Mouse (Mus musculus) C2C12 (cell line): ENCODE measurements at regions not wholly inside any gene's neighbourhood (a gene's known extent, or its start where the extent isn't known, plus 50 kb on each side); places are given as distances from the start of the nearest gene placed in this dataset.

Source experiments
- CEBPB ChIP-seq: IDR thresholded peaks from one replicate; pipeline ENCODE4 v1.6.1; 2011; ENCODE audit warnings: low read depth, mild to moderate bottlenecking, control low read depth, moderate library complexity
- CTCF ChIP-seq: IDR thresholded peaks from one replicate; pipeline ENCODE4 v1.5.1; 2011; ENCODE audit not compliant: control insufficient read depth, insufficient read depth, insufficient read length
- MAX ChIP-seq: IDR thresholded peaks from one replicate; pipeline ENCODE4 v1.6.1; 2011; ENCODE audit warnings: mild to moderate bottlenecking, control low read depth
- MYOD1 ChIP-seq: IDR thresholded peaks from one replicate; pipeline ENCODE4 v1.6.1; 2011; ENCODE audit warnings: low read depth; ENCODE audit not compliant: control insufficient read depth, insufficient read length
- USF1 ChIP-seq: IDR thresholded peaks from one replicate; pipeline ENCODE4 v1.6.1; 2011; ENCODE audit warnings: low read depth, mild to moderate bottlenecking, control low read depth, moderate library complexity

- TF ChIP-seq MYOD1 (peak; percentile 68), CEBPB (no peak), CTCF (no peak), MAX (no peak), USF1 (peak; percentile 92)
Measured at GRCm38 (mm10) chr16:24174595-24174994, 185.9 kb upstream of the Bcl6 start.
